Mouse (Mus musculus) v-Abl transformed pro-B cells (cell line): ENCODE data around the gene Gm3269.
"Not testable (repeated sequence)": the region's sequence is repeated elsewhere in the genome, so short reads cannot be mapped to it uniquely, and the experiment has no call there.

ENCODE experiments used
- in situ Hi-C, 2 experiments: fragments of 400-800 bp; cut with MboI; formaldehyde crosslinking; loops; one replicate each; pipeline ENCODE4 v1.15.1; 2025; ENCODE audit not compliant: unreplicated experiment in 2 of 2

Gm3269 gene

DNA sequence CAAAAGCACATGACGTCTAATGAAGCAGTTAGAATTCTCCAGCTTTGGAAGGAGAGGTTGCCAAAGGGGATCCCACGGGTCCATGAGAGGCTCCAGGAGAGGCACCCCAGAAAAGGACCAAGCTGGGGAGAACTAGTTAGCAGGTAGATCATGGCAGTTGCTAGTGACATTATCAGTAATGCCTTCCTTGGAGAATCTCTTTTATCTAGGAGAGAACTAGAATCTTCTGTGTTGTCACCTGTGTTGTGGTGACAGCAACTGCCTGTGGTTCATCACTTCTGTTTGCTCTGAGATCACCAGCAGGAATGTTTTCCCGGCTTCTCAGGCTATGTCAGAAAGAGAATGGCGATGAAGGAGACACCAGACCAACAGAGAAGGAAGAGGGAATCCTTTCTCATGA lies at the start of gene Gm3269:
Gene Gm3269 (plus strand): TSS at position 301 of the 400 bp plus-strand sequence.
- in situ Hi-C loops = not testable (repeated sequence)

DNA sequence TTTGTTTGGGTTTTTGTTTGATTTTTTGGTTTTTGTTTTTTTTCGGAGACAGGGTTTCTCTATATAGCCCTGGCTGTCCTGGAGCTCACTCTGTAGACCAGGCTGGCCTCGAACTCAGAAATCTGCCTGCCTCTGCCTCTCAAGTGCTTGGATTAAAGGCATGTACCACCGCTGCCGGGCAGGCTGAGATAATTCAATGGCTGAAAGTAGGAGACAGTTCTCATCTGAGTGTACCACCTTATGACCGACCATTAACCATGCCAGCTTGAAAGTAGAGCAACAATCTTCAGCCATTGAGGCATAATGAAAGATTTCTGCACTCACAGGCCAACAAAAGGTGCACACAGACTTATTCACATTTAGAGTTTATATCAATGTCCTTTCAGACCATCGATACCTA lies 31.5 kb upstream of the Gm3269 start:
- in situ Hi-C loops = not testable (repeated sequence)

DNA sequence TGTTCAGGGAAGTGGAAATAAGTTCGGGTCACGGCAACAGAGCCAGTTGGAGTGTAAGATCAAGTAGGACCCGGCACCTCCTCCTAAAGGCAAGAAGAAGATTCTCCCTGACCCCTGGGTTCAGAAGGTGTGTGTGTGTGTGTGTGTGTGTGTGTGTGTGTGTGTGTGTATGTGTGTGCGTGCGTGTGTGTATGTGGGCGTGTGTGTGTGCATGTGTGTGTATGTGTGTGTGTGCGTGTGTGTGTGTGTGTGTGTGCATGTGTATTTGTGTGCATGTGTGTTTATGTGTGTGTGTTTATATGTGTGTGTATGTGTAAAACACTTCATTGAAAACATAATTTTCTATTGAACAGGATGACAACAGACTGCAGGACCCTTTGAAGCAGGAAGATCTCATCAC lies 16.0 kb upstream of the Gm3269 start:
- in situ Hi-C loops = not testable (repeated sequence)

DNA sequence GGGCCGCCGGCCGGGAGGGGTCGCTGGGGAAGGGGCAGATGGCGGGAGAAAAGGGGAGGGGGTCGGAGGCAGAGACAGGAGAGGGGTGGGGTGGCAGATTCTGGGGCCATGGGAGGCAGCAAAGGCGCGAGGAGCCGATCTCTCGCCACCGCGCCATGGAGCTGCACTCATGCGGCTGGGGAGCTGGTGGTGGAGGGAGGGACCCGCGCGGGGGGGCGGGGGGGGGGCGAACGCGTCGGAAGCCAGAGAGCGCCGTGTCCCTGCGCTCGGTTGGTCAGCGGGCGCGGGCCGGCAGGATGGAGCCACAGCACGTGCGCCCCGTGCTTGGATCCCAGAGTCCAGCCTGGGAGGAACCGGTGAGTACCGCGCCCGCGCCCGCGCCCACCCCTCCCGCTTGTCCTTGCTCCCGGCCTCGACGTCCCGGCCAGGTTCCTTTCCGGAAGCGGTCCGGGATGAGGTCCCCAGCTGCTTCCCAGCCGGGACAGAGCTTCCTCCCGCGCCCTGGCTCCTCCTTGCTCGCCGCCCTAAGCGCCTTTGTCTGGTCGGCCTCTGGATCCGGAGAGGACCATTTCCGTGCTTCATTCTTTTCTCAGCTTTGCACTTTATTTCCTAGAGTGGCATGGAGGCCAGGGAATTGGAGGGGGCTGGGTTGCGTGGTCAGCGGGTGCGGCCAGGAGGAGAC lies 17.5 kb downstream of the Gm3269 start, which contains the start of gene Gm3264:
Gene Gm3264 (plus strand): TSS at position 278 of the 682 bp plus-strand sequence.
- in situ Hi-C loops = not testable (repeated sequence)

DNA sequence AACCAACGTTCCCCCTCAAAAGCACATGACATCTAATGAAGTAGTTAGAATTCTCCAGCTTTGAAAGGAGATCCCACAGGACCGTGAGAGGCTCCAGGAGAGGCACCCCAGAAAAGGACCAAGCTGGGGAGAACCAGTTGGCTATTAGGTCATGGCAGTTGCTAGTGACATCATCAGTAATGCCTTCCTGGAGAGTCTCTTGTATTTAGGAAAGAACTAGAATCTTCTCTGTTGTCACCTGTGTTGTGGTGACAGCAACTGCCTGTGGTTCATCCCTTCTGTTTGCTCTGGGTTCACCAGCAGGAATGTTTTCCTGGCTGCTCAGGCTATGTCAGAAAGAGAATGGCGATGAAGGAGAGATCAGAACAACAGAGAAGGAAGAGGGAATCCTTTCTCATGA lies 54.2 kb downstream of the Gm3269 start, which contains the start of gene Gm3278:
Gene Gm3278 (plus strand): TSS at position 301 of the 400 bp plus-strand sequence.
- in situ Hi-C loops = not testable (repeated sequence)
